Mouse (Mus musculus): ENCODE results near the gene Ppan.

Gene Ppan

GRCm38 (mm10) chr9:20887704-20888385, at the start of gene Ppan:
TSS of gene Ppan (plus strand) at chr9:20888175.
- peak; percentile 97 for DNase-seq

GRCm38 (mm10) chr9:20838931-20839330, 49.0 kb upstream of the Ppan start:
- peak in 1 of 2 experiments; percentile 39 for DNase-seq

GRCm38 (mm10) chr9:20842211-20842610, 45.8 kb upstream of the Ppan start:
- no peak for DNase-seq

GRCm38 (mm10) chr9:20842670-20843069, 45.3 kb upstream of the Ppan start:
- DNase-seq: peak in 1 of 2 experiments; percentile 17

GRCm38 (mm10) chr9:20850179-20850578, 37.8 kb upstream of the Ppan start:
- DNase-seq: no peak

- DNase-seq: peak; percentile 64 to 77
Observed at GRCm38 (mm10) chr9:20857131-20857530, 30.8 kb upstream of the Ppan start.

- DNase-seq: no peak
Observed at GRCm38 (mm10) chr9:20859926-20860325, 28.0 kb upstream of the Ppan start.

GRCm38 (mm10) chr9:20861821-20862220, 26.2 kb upstream of the Ppan start:
- peak; percentile 13 to 53 for DNase-seq

- no peak for DNase-seq
Observed at GRCm38 (mm10) chr9:20862225-20862624, 25.8 kb upstream of the Ppan start.

GRCm38 (mm10) chr9:20866879-20867278, 21.1 kb upstream of the Ppan start:
- peak in 1 of 2 experiments; percentile 20 for DNase-seq

GRCm38 (mm10) chr9:20868448-20869001, 19.4 kb upstream of the Ppan start, which contains the start of gene A230050P20Rik:
TSS of gene A230050P20Rik (plus strand) at chr9:20868642.
- peak; percentile 50 to 74 for DNase-seq

- DNase-seq: no peak
Observed at GRCm38 (mm10) chr9:20869246-20869645, 18.7 kb upstream of the Ppan start.

GRCm38 (mm10) chr9:20870211-20871173, 17.5 kb upstream of the Ppan start:
- DNase-seq: no peak

GRCm38 (mm10) chr9:20872991-20873390, 15.0 kb upstream of the Ppan start:
- no peak for DNase-seq

GRCm38 (mm10) chr9:20873521-20873920, 14.5 kb upstream of the Ppan start:
- DNase-seq: no peak

GRCm38 (mm10) chr9:20875021-20875790, 12.8 kb upstream of the Ppan start:
- no peak for DNase-seq

- DNase-seq: no peak
Observed at GRCm38 (mm10) chr9:20876318-20877117, 11.5 kb upstream of the Ppan start.

GRCm38 (mm10) chr9:20877118-20878040, 10.6 kb upstream of the Ppan start:
- no peak for DNase-seq

- peak; percentile 100 for DNase-seq
Observed at GRCm38 (mm10) chr9:20878041-20878709, 9.8 kb upstream of the Ppan start.

- peak in 1 of 2 experiments; percentile 49 for DNase-seq
Observed at GRCm38 (mm10) chr9:20878710-20879065, 9.3 kb upstream of the Ppan start.

Measured in kidney, postnatal 36 days (tissue).